Mouse (Mus musculus) ES-Bruce4 (cell line): ENCODE data around the gene Fkbp5. TPM values are rescaled to one million over a fixed set of nuclear protein-coding genes. Genes with fewer than 3 reads are reported as not detected.

ENCODE experiments used
- H3K27ac ChIP-seq: 2 replicates; pipeline ENCODE4 v1.5.1; 2012; ENCODE audit warnings: low read length, inconsistent platforms; ENCODE audit not compliant: insufficient read depth
- H3K27me3 ChIP-seq: 2 replicates; pipeline ENCODE4 v1.6.1; 2012; ENCODE audit warnings: mild to moderate bottlenecking, low read length, inconsistent platforms; ENCODE audit not compliant: control insufficient read depth, poor library complexity, insufficient read depth, severe bottlenecking
- H3K36me3 ChIP-seq: 2 replicates; pipeline ENCODE4 v1.6.1; 2012; ENCODE audit warnings: inconsistent platforms, mild to moderate bottlenecking, low read length, moderate library complexity; ENCODE audit not compliant: control insufficient read depth, poor library complexity, insufficient read depth, severe bottlenecking
- H3K4me1 ChIP-seq: one replicate; pipeline ENCODE4 v1.8.1; 2011; ENCODE audit warnings: low read length; ENCODE audit not compliant: control insufficient read depth, insufficient read depth
- H3K4me3 ChIP-seq: 2 replicates; pipeline ENCODE4 v1.5.1; 2011; ENCODE audit warnings: low read depth, mild to moderate bottlenecking, low read length
- H3K9ac ChIP-seq: 2 replicates; pipeline ENCODE4 v1.6.1; 2012; ENCODE audit warnings: low read depth, mild to moderate bottlenecking, inconsistent platforms; ENCODE audit not compliant: poor library complexity, severe bottlenecking
- H3K9me3 ChIP-seq: replicated peaks from 2 replicates; pipeline ENCODE4 v1.6.1; 2012; ENCODE audit warnings: mild to moderate bottlenecking, low read length, inconsistent platforms; ENCODE audit not compliant: control insufficient read depth, poor library complexity, insufficient read depth, severe bottlenecking
- CTCF ChIP-seq: IDR thresholded peaks from one replicate; pipeline ENCODE4 v1.8.1; 2011; ENCODE audit warnings: low read depth, low read length
- EP300 ChIP-seq: IDR thresholded peaks from 2 replicates; pipeline ENCODE4 v1.6.1; 2011; ENCODE audit warnings: low read depth, low read length; ENCODE audit not compliant: insufficient read depth
- POLR2A ChIP-seq: IDR thresholded peaks from one replicate; pipeline ENCODE4 v1.8.1; 2011; ENCODE audit warnings: low read length; ENCODE audit not compliant: insufficient read depth
- polyA plus RNA-seq: library from polyadenylated mRNA; stranded (reverse); fragments of >200 nt; gene quantifications from 2 replicates; pipeline ENCODE4 v1.2.4, GENCODE M21; 2011; ENCODE audit warnings: low read depth; ENCODE audit not compliant: missing spikeins, insufficient read depth, insufficient read length

The Fkbp5 gene
- polyA plus RNA-seq, 1 experiment: 67.1 TPM

DNA sequence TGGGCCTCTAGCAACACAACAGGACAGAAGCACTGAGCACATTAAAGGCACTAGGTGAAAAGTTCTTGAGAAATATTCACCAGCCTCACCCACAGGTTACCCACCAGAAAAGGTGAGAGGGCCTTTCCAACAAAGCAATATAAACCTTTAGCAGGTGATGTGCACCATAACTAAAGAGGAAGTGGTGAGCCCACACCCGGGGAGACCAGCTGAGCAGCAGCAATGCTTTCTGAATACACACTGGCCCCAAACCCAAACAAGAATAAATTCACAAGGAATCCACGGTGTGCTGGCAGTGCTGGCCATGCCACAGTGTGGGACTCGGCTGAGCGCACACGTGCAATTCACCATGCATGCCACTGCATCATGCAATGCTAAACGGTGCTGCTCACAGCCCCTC lies 74.7 kb downstream of the Fkbp5 start:
- Histone ChIP-seq H3K27ac (no peak overlapping the region), H3K9me3 (no peaks in the 10 kb centered on the region), H3K36me3 (peaks cover 11% of the 10 kb centered on the region), H3K4me1 (no peaks in the 10 kb centered on the region), H3K27me3 (no peaks in the 10 kb centered on the region), H3K4me3 (no peak overlapping the region), H3K9ac (no peak overlapping the region)
- TF ChIP-seq POLR2A: no peak
- no peak for TF ChIP-seq CTCF
- TF ChIP-seq EP300: no peak

DNA sequence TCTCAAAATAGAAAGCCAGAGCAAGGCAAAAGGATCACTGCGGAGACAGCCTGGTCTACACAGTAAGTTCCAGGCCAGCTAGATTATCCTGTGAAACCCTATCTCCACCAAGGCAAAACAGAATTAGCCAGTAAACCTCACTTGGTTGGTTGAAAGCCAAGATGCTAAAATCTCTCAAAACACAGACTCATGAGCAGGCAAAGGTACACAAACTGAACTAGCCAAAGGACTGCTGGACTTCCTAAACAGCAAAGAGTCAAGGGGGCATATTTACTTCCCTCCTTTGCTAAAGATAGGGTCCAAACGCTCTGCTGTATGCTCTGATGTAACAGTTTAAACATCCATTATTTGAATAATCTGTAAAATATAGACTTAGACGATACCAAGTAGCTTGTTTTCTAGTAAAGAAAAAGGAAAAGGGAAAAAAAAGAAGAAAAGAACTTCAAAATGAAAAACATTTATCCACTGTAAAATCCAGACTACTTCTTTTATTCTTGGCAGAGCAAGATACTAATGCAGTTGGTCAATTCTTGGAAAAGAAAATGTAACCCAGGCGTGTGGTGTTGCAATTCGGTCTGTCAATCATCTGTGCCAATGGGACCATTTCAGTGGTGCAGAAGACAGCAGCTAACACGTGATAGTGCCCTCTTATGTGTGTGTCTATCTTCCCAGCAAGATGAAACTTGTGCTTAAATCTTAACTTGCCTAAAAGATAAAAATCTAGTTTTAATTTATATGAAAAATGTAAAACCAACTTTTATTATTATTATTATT lies 78.8 kb downstream of the Fkbp5 start:
- H3K27ac ChIP-seq: no peak overlapping the region
- no peak overlapping the region for H3K9ac ChIP-seq
- H3K27me3 ChIP-seq: no peaks in the 10 kb centered on the region
- TF ChIP-seq CTCF (no peak), EP300 (no peak), POLR2A (no peak)
- no peak overlapping the region for H3K4me3 ChIP-seq
- H3K4me1 ChIP-seq: no peaks in the 10 kb centered on the region
- peaks cover 25% of the 10 kb centered on the region for H3K36me3 ChIP-seq
- H3K9me3 ChIP-seq: no peaks in the 10 kb centered on the region

DNA sequence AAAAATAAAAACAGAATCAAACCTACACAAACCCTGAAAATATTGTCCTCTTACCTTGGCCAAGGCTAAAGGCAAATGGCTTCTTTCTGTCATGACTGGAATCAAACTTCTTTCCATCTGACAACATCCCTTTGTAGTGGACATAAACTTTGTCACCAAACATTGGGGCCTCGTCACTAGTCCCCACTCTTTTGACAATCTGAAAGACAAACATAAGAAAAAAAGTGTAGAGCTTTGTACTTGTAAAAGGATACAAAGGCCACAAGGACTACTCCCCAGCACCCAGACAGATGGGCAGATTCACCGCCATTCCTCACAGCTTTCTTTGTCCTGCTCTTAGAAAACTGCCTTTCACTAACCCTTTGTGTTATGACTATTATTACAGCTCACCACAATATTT lies 79.4 kb downstream of the Fkbp5 start:
- H3K36me3 ChIP-seq: peaks cover 25% of the 10 kb centered on the region
- no peak for TF ChIP-seq CTCF

GRCm38 (mm10) chr17:28434921-28435485 lies 82.3 kb downstream of the Fkbp5 start:
- H3K27ac ChIP-seq: no peak overlapping the region
- TF ChIP-seq CTCF (no peak), POLR2A (no peak), EP300 (no peak)
- no peaks in the 10 kb centered on the region for H3K27me3 ChIP-seq
- H3K4me1 ChIP-seq: no peaks in the 10 kb centered on the region
- H3K4me3 ChIP-seq: no peak overlapping the region
- peaks cover 21% of the 10 kb centered on the region for H3K36me3 ChIP-seq
- H3K9ac ChIP-seq: no peak overlapping the region
- H3K9me3 ChIP-seq: no peaks in the 10 kb centered on the region

More for the DNA sequence above, 79.4 kb downstream of the Fkbp5 start:
- no peak overlapping the region for H3K27ac ChIP-seq
- no peaks in the 10 kb centered on the region for H3K9me3 ChIP-seq
- H3K4me3 ChIP-seq: no peak overlapping the region
- H3K9ac ChIP-seq: no peak overlapping the region
- H3K27me3 ChIP-seq: no peaks in the 10 kb centered on the region
- H3K4me1 ChIP-seq: no peaks in the 10 kb centered on the region

DNA sequence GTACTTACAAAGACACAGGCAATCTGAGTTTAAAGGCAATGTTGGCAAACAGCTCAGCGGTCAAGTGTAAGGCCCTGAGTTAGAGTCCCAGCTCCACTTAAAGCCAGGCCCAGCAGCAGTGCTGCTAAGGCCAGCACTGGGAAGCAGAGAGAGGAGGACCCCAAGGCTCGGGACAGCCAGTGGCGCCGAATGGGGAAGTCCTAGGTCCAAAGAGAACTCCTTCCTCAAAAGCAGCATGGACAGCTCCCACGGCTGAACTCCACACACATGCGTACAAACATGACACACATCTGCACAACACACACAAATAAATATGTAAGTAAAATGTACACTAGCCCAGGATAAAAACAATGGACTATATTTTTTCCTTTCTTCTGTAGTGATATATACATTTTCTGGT lies 84.3 kb downstream of the Fkbp5 start:
- H3K36me3 ChIP-seq: peaks cover 32% of the 10 kb centered on the region
- H3K4me1 ChIP-seq: no peaks in the 10 kb centered on the region
- no peak overlapping the region for H3K27ac ChIP-seq
- no peaks in the 10 kb centered on the region for H3K9me3 ChIP-seq
- no peak overlapping the region for H3K4me3 ChIP-seq
- no peak overlapping the region for H3K9ac ChIP-seq
- no peak for TF ChIP-seq CTCF
- no peak for TF ChIP-seq POLR2A
- TF ChIP-seq EP300: no peak
- no peaks in the 10 kb centered on the region for H3K27me3 ChIP-seq

GRCm38 (mm10) chr17:28431931-28432335 lies 85.4 kb downstream of the Fkbp5 start:
- H3K27me3 ChIP-seq: no peaks in the 10 kb centered on the region
- H3K9me3 ChIP-seq: no peaks in the 10 kb centered on the region
- peaks cover 28% of the 10 kb centered on the region for H3K36me3 ChIP-seq
- no peak overlapping the region for H3K27ac ChIP-seq
- H3K4me3 ChIP-seq: no peak overlapping the region
- H3K4me1 ChIP-seq: no peaks in the 10 kb centered on the region
- TF ChIP-seq EP300: no peak
- no peak for TF ChIP-seq POLR2A
- H3K9ac ChIP-seq: no peak overlapping the region
